Mouse (Mus musculus) urinary bladder, adult 18-20 months (tissue): Measurements from ENCODE around the gene Fat4.

Experiments used
- DNase-seq, 2 experiments: peaks; one replicate each; pipeline ENCODE4 v3.0.0; 2022; ENCODE audit warnings: low spot score in 2 of 2, mixed read lengths in 2 of 2

Fat4 gene

DNA sequence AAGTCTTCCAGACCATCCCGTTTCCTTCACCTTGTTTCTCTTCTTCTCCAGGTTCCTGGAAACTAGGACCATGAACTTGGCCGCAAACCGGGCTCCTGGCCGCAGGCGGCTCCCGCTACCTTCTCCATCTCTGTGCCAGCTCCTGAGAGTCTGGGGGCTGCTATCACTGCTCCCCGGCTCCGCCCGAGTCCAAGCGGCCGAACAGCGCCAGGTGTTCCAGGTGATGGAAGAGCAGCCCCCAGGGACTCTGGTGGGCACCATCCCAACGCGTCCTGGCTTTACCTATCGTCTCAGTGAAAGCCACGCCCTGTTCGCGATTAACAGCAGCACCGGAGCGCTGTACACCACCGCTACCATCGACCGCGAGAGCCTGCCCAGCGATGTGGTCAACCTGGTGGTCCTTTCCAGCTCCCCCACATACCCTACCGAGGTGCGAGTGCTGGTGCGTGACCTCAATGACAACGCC lies at the start of gene Fat4:
Gene Fat4, plus strand, starts transcription at position 51 of the 466 bp plus-strand sequence.
- DNase-seq: peak in 1 of 2 experiments; percentile 24

DNA sequence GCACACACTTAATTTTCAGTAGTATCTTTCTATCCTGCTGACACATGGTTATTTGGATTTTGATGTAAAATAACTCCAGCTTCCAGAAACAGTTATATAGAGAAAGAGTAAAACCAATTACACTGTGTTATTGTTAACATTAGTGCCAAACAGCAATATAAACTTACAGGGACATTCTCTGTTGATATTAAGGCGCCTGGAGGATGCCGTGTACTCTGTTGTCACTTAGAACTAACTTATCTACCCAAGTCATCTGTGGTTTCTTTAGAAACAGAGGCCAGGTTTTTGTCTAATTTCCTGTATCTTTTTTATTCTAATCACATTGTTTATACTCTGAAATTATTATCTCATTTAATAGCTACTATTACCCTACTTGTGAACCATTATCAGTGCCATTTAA lies 47.3 kb upstream of the Fat4 start:
- DNase-seq: no peak

DNA sequence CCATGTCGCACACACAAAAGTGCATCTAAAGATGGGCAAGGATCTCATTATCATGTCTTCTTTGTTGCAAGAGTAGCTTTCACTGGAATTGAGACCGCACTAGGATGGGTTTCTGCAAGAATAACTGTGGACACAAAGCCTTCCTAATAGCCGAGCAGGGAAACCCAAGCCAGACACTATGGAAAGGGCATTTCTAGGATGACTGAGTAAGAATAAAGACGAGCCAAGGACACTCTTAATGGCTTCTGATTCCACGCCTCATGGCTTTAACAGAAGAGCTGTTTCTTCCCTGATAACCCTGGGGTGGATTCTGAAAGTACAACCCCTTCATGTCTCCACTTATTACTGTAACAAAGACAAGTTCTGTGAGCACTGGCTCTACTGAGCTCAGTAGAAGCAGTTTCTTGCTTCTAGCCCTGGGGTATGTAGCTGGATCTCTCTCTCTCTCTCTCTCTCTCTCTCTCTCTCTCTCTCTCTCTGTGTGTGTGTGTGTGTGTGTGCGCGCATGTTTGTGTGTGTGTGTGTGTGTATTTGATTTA lies 43.7 kb upstream of the Fat4 start:
- no peak for DNase-seq

DNA sequence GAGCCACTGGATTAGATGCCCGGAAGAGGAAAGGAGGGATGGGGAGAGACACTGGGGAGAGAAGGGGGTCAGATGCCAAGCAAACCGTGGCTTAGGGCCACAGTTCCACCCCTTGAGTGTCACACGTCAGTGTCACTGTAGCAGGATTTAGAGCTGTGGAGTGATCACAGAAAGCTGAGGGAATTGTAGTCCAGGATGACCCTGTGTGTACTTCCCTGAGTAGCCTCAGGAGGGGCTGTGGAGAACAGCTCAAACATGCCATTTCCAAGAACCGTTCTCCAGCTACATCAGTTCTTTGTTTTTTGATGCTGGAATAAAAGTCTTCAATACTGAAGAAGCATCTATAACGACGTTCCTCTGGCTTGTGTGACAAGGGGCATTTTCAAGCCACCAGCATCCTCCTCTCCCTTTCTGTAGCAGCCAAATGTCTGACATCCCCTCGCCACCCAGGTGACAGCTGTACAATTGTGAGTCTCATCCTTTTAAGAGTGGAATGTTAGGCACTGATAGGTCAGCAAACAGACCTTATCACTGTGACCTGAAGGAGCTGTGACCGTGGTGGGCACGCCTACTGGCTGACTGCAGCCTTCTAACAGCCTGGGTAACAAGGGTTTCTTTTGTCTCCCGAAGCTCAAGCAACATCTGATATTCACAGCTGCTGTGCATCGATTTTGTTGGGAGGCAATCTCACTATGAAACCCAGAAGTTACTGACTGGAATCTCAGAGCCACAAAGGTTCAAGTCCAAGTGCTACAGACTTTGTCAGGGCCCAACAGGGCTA lies 39.9 kb upstream of the Fat4 start:
- no peak for DNase-seq

DNA sequence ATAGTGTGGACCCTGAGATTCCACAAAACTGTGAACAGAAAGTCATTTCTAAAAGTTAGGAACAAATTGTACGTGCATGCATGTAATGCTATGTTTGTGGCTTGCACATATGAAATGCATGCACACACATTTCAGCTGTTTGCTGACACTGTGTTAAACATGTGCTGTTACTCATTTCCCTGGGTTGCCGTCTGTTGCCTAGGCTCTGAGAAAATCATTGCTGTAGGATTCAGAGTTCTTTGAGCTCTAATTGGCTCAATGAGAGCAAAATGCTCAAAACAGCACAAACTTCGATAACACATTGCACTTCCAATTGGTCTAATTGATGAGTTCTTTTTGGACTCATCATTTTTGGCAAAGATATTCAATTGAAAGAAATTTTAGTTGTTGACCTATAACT lies 37.7 kb upstream of the Fat4 start:
- no peak for DNase-seq

DNA sequence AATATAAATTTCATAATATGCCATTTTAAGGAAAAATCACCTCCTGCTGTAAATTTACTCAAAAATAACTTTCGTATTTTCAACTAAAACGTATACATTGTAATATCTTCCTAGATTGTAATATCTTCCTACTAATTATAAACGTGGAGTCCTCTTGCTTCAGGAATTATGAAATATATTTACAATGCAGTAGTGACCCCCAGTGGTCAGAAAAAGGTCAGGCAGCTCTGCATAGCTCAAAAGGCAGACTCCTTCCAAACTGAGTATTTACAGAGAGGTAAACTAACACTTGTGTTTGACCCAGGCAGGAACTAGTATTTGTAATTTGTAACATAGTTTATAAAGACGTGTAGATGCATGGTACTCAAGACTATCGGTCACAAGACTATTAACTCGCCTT lies 37.2 kb upstream of the Fat4 start:
- peak in 1 of 2 experiments; percentile 9 for DNase-seq

DNA sequence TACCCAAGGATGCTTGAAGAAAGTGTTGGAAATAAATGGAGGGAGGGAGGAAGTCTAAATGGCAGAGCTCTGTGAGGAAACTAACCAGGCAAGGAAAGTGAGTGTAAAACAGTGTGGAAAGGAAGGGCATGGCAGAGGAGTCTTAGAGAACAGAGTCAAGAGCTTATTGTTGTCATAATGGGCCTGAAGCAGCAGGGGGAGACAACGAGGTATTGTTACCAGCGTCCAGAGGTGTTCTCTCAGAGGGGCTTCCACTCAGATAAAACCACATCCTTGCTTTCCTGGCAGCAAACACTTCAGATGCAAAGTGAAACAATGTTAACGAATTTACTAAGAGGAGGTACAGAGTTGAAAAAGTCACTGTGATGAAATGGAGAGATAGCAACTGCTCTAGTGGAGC lies 33.1 kb upstream of the Fat4 start:
- DNase-seq: no peak

DNA sequence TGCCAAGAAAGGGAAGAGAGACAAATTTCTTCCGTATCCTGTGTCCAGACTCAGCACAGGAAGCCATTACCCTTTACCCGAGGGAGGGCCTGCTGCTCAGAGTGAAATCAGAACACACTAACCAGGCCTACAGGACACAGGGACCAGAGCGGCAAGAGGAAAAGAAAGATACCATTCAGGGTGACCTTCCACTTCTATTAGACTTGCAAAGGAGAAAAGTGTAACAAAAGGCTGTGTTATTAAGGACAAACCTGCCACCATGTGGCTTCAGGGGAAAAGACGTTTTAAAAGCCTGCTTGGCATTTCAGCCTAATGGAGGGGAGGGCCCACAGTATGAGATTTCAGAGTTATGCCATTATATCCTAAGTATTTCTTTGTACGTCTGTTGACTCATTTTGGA lies 26.1 kb upstream of the Fat4 start:
- no peak for DNase-seq

DNA sequence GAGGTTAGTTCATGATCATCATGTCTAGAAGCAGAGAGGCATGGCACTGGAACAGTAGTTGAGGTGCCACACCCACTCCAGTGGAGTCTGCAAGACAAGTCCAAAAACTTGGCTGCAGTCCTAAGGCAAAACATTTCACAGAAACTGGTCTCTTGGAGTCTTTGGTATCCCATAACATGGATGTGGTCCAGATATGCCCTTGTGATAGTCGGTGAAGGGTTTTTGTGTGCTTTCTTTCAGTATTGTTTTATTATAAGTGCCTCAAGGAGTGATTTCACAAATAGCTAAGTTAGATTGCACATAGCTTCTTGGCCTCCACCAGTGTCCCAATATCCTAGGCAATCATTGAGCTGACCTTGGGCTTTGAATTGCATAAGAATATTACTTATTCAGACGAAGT lies 15.4 kb upstream of the Fat4 start:
- DNase-seq: no peak

DNA sequence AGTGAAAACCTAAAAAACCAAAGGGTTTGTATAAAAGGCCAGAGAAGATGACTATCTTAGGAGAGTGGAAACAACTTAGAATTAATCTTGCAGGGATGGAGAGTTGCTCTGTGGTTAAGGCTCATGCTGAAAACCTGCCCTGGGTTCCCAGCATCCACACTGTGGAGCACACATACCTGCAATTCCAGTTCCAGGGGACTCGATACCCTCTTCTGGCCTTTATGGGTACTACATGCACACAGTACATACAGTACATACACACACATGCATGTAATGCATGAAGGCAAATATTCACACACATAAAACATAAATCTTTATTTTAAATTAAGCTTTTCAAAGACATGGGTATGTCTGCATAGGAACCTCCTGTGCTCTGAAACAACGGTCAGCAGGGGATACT lies 10.9 kb upstream of the Fat4 start:
- DNase-seq: no peak

DNA sequence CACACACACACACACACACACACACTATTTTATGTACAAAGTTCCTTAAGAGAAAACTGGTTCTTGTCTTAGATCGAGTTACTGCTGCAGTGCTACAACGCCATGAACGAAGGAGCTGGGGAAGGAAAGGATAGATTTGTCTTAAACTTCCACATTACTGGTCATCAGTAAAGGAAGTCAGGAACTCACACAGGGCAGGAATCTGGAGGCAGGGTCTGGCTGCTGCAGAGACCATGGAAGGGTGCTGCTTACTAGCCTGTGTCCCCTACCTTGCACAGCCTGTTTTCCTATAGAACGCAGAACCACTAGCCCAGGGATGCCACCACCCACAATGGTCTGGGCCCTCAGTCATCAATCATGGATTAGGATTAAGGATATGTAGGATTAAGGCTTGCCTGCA lies 10.0 kb upstream of the Fat4 start:
- DNase-seq: no peak

DNA sequence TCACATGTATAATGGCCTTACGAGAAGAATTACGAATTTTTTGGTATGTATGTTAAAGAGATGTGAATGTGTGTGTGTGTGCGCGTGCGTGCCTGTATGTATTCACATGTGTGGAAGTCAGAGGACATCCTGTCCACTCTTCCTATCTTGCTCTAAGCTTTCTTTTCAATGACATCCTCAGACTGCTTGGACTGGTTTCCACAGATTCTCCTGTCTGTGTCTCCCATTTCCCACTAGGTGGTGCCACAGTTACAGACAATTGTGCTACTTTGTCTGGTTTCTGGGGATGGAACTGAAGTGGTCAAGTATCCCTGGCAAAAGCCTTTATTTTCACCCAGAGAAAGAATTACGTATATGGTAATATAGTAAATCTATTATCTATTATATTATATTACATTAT lies 4.0 kb upstream of the Fat4 start:
- DNase-seq: peak in 1 of 2 experiments; percentile 13

DNA sequence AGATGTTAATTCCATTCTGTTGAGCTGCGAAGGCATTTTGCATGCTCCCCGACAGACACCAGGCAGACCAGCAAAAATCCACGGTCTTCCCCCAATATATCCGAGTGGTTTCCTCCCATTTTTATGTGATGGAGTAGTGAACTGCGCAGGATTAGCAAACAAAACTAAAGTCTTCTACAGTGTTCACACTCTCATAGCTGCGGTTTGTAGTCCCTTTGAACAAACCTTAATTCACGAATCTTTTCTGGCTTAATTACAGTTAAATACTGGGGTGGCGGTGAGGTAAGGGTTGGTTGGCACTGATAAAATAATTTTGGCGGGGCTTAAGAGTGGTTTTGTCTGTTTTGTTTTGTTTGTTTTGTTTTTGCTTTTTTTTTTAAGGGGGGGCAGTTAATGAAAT lies 3.1 kb upstream of the Fat4 start:
- DNase-seq: no peak

DNA sequence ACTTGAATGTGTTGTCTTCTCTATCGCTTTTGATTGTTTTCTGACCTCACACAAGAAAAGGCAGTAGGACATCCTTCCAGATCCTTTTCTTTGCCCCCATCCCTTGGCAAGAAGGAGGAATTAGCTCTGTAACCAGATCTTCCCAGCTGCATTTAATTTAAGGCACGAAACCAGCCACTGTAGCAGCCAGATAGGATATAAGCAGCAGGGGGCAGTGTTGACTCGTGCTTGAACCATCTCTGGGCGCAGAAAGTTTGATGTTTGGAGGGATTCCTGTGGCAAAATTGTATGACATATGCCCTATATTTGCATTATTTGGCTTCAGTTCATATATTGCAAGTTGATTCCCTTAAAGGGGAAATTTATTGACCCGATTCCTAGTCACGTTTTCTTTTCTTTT lies 2.5 kb upstream of the Fat4 start:
- DNase-seq: peak; percentile 50

DNA sequence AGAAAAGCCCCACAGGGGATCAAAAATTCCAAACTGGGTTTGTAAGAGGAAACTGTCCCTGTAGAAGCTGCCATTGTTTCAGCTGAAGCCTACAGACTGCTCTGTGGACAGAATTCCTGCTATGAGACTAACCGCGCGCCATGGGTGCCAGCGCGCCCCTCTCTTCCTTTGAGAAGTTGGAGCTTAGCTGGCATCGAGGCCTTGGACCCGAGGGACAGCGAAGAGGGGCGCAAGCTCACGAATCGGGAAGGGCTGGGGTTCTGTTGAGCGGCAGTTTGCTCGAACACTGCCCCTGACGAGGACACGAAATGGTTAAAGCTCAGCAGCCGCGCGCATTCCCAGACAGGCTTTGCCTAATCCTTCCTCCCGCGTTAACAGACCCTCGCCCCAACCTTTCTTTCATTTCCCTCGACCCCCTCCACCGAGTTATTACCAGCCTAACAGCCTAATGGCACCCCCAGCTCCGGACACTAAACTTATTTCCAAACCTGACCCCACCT lies 1.8 kb upstream of the Fat4 start:
- peak; percentile 8 to 24 for DNase-seq

DNA sequence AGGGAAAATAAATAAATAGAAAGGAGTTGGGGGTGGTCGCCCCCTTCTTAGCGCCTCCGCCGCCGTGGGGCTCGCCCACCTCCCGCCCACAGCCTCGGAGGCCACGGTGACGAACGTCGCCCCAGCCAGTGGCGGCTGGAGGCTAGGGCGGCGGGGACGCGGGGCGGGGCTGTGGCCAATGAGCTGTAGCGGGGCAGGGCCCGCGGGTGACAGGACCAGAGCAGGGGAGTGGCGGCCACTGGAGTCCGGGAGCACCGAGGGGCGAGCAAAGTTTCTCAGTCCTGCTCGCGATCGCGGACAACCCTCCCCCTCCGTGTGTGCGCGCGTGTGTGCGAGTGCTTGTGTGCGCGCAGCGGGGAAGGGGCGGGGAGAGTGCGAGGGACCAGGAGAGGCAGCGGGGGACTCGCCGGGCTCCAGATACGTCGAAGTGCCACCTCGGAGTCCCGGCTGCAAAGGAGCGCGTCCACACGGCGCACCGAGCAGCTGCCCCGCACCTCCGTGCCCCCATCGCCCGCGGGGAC lies 1.2 kb upstream of the Fat4 start:
- peak; percentile 67 to 72 for DNase-seq

DNA sequence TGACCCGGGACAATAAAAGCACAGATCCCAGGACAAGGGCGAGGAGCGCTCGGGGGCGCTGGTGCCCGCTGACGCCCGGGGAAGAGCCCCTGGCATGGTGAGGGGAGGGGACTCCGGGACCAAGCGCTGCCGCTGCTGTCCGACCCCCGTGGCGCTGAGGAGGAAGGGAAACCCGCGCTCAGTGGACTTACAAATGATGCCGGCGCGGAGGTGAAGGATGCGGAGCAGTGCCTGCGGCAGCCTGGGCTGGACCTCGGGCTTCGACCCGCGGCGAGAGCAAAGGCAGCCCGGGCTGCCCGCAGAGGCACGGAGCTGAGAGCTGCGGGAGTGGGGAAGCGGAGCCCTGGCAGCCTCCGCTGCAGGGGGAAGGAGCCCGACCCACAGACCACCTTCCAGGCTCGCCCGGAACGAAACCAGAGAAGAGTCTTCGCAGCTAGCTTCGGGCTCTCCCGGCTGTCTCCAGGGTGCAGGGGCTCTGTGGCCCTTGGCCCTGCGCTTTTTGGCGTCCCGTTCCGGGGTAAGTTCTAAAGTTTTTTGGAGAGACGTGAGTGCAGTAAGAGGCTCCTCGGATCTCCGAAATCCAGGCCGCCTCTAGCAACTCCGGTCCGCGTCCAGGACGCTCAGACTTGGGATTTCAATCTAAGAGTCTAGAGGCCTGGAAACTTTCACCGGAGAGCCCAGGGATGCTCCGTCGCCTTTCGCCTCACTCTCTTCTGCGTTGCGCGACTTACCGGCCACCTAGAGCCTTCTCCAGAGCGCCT lies 499 bp upstream of the Fat4 start:
- peak in 1 of 2 experiments; percentile 57 for DNase-seq

DNA sequence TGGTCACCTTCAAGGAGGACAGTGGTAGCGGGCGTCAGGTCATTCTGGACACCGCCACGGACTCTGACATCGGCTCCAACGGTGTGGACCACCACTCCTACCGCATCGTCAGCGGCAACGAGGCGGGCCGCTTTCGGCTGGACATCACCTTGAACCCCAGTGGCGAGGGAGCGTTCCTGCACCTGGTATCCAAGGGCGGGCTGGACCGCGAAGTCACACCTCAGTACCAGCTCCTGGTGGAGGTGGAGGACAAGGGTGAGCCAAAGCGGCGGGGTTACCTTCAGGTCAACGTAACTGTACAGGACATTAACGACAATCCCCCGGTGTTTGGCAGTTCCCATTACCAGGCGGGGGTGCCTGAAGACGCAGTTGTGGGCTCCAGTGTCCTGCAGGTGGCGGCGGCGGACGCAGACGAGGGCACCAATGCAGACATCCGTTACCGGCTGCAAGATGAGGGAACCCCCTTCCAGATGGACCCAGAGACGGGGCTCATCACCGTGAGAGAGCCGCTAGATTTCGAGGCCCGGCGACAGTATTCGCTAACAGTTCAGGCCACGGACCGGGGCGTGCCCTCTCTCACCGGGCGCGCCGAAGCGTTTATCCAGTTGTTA lies 746 bp downstream of the Fat4 start:
- peak; percentile 10 to 49 for DNase-seq

DNA sequence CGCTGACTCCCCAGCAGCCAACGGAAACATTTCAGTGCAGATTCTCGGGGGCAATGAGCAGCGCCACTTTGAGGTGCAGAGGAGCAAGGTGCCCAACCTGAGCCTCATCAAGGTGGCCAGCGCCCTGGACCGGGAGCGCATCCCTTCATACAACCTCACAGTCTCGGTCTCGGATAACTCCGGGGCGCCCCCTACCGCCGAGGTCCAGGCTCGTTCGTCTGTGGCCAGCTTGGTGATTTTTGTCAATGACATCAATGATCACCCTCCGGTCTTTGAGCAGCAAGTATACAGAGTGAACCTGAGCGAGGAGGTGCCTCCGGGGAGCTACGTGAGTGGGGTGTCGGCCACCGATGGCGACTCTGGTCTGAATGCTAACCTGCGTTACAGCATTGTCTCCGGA lies 1.4 kb downstream of the Fat4 start:
- DNase-seq: peak; percentile 48 to 70

DNA sequence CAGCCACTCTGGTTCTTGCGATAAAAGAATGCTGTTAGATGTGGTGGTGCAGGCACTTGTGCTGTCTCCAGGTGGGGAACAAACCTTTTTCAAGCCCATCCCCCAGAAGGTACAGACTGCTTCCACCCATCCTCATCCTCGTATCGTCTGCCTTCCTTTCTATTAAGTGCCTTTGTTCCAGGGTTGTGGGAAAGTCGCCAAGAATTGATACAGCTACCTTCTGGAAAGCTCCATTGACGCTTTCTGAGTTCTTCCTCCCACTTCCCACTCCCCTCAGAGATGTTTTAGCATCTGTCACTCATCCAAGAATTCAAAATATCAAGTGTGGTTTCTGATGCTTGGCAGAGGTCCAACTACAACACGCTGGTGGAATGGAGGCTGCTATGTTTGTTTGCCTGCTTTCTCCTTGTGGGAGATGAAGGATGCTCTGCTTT lies 6.1 kb downstream of the Fat4 start:
- no peak for DNase-seq

DNA sequence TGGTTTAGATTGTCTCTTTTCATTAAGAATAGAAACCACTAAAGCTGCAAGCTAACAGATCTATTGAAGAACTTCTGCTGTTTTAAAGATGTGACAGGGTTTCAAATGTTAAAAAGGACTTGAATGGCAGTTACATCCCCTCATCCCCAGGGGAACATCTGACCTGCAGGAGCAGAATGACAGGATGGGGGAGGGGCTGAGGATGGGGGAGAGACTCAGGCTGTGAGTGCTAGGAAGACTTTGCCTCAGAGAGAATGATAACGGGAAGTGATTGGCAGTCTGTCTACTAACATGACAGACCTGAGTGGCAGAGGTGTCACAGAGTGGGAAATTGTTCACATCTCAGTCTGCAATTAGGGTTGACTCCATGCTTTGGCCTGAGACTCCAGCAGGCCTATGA lies 14.1 kb downstream of the Fat4 start:
- no peak for DNase-seq

DNA sequence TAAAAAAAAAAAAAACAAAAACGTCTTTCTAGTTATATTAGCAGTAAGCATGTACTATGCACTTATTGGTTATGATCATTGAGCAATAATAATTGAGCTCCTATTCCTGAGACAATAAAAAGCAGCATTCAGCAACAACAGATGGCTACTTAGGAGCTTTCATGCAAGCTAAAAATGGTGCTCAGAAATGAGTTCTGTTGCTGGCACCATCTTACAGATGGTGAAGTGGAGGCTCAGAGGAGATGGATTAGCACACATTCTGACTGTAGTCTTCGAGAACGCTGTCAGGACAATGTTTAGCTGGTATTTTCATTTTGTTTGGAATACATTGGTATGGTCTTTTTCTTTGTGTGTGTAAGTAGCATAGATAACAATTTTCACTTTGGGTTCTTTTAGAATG lies 20.1 kb downstream of the Fat4 start:
- no peak for DNase-seq
